Mouse (Mus musculus) cerebellum, adult 8-10 months (tissue): ENCODE data around the gene Tunar.

ENCODE experiments used
- DNase-seq: peaks from one replicate; pipeline ENCODE4 v3.0.0; 2022

Gene Tunar

DNA sequence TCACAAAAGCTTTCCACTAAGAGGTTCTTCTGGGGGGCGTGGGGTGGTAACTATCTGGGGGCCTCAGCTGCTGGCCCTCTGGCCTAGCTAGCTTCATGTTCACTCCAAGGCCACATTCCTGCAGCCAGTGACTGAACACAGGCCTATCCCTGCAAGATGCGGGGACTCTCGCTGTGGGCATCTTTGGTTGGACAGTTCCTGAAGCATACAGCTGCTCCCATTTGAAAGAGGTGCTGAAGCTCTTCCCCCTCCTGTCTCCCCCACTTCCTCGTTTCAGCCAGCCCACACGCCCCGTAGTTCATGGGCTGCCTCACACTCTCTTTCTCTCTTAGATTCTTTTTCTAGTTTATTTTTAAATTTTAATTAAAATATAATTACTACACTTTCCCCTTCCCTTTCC lies 72.3 kb downstream of the Tunar start:
- no peak for DNase-seq

- DNase-seq, result no peak
Observed at GRCm38 (mm10) chr12:105413909-105414308, 80.2 kb downstream of the Tunar start.

DNA sequence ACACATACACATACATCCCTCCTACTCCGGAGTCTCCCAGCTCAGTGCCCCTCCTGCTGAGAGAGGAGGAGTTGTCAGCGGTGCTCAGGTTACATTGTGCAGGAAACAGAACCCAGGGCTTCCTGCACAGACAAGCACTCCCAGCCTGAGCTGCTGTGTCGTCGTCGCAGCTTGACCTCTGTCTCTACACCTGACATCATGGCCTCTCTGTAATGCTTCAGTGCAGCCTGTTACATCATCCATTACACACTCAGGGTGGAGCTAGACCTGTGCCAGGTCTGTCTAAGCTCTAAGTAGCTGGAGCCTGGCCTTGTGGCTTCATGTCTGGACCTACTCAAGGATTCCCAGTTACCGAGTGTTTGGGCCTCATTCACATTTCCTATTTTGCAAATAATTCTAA lies 86.8 kb downstream of the Tunar start:
- DNase-seq, result no peak

DNA sequence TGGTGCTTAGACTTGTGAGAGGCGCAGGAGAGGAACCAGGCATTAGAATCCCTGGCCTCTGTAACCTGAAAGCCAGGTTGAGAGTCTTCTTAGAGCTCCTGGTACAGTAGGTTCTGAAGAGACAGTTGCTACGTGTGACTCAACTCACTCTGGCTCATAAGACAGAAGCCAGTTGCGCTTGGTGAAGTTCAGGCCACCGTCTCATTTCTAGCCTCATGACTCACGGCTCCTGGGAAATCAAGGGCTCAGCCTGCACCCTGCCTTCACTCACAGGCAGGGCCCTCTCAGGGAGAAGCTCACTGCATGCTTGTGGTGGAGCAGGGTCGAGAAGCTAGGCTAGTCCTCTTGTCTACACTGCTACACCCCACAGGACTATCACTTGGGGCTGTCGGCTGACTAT lies 92.9 kb downstream of the Tunar start:
- no peak for DNase-seq

DNA sequence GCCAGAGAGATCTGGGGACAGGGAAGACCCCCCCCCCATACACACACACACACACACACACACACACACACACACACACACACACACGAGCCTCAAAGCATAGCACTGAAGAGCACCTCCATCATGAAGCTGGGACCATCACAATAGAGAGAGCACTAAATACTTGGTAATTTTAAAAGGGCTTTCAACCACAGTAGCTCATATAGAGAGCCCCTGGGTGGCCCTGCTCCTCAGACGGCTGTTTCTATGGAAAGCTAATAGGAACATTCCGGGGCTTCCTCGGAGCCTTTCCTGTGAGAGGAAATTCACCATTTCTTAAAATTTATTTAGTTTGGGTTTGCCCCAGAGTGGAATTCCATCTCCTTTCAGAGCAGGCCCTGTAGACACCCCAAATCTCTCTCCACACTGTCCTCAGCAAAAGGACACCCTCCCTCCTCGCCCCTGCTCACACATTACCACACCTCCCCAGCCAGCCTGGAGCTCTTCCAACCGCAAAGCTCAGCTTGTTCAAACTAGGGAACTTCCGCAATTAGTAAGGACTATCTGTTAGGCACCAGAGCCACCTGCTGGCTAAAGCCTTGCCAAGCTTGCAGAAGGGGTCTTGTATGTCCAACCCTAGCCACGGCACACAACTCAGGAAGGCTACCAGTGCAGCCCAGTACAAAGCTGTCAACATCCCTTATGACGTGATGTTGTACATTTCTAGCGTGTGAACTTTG lies 93.5 kb downstream of the Tunar start:
- peak; percentile 64 for DNase-seq

DNA sequence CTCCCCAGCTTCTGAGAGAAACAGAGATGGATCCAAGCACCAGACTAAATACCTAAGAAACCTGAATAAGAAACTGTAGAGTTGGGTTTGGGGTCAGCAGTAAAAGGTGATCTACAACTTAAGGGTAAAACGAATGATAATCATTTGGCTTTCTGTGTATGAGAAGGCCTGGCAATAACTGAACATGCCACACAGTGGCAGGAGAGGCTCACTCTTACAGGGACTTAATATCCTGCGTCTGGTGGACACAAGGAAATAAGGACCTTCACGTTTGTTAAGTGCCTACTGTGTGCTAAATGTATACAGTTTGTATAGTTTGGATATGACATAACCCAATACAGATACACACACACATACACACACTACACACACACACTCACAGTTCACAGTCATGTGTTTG lies 98.2 kb downstream of the Tunar start:
- no peak for DNase-seq

- no peak for DNase-seq
Observed at GRCm38 (mm10) chr12:105432807-105433206, 99.1 kb downstream of the Tunar start.
